Mouse (Mus musculus): ENCODE measurements around the gene Plxdc1. TPM values are rescaled to one million over a fixed set of nuclear protein-coding genes. Genes with fewer than 3 reads are reported as not detected.

Plxdc1 gene
- polyA plus RNA-seq, 2 experiments: 0.20 to 0.38 TPM

GRCm38 (mm10) chr11:98024516-98024915 is 38.3 kb upstream of the Plxdc1 start:
- H3K4me2 ChIP-seq (ENCODE audit: low read depth): no peak overlapping the region
- TF ChIP-seq CTCF (IDR thresholded peaks at IDR 0.05; ENCODE audit: low read depth) (no peak), EP300 (IDR thresholded peaks at IDR 0.05; ENCODE audit: low read depth) (no peak)
- ATAC-seq (ENCODE audit: insufficient read depth): no peak
- peaks cover 6% of the 10 kb centered on the region; the same call in 1 of the 2 replicates for H3K27me3 ChIP-seq (ENCODE audit: control insufficient read depth, insufficient read depth, low read length)
- 74% methylated on average over 3 of the region's 3 CpGs for WGBS (ENCODE audit: insufficient replicate concordance)
- H3K4me1 ChIP-seq (replicated peaks; ENCODE audit: control insufficient read depth in 2 of 2, insufficient read depth in 2 of 2, low read length in 1 of 2): peaks cover 6 to 9% of the 10 kb centered on the region in 2 experiments
- no peak overlapping the region for H3K9ac ChIP-seq (replicated peaks)
- no peak overlapping the region for H3K4me3 ChIP-seq (ENCODE audit: insufficient read depth in 1 of 2, low read depth in 2 of 2, low read length in 2 of 2)
- H3K36me3 ChIP-seq (replicated peaks; ENCODE audit: control insufficient read depth, insufficient read depth, low read depth): peaks cover 16% of the 10 kb centered on the region
- no peak for DNase-seq (ENCODE audit: low read depth in 3 of 3, low spot score in 3 of 3)
- H3K9me3 ChIP-seq (ENCODE audit: control insufficient read depth, low read length): no peaks in the 10 kb centered on the region
- no peak overlapping the region for H3K27ac ChIP-seq

- ATAC-seq (ENCODE audit: insufficient read depth): no peak
- H3K27ac ChIP-seq: no peak within 1 kb of the TSS
- peak within 1 kb of the TSS; percentile 51 to 56 for H3K4me3 ChIP-seq (ENCODE audit: insufficient read depth in 1 of 2, low read depth in 2 of 2, low read length in 2 of 2)
- peaks cover 6 to 9% of the 10 kb centered on the region in 2 experiments for H3K4me1 ChIP-seq (replicated peaks; ENCODE audit: control insufficient read depth in 2 of 2, insufficient read depth in 2 of 2, low read length in 1 of 2)
- no peak for TF ChIP-seq CTCF (IDR thresholded peaks at IDR 0.05; ENCODE audit: low read depth)
- TF ChIP-seq EP300 (IDR thresholded peaks at IDR 0.05; ENCODE audit: low read depth): no peak
- H3K9me3 ChIP-seq (ENCODE audit: control insufficient read depth, low read length): no peaks in the 10 kb centered on the region
- DNase-seq (ENCODE audit: low read depth in 3 of 3, low spot score in 3 of 3): no peak
- H3K4me2 ChIP-seq (ENCODE audit: low read depth): peak within 1 kb of the TSS; percentile 83
- WGBS (ENCODE audit: insufficient replicate concordance): 2% methylated on average over 52 of the region's 52 CpGs
- peak within 1 kb of the TSS; percentile 27 for H3K9ac ChIP-seq (replicated peaks)
- H3K36me3 ChIP-seq (replicated peaks; ENCODE audit: control insufficient read depth, insufficient read depth, low read depth): no peaks in the 10 kb centered on the region
- H3K27me3 ChIP-seq (ENCODE audit: control insufficient read depth, insufficient read depth, low read length): peaks cover 6% of the 10 kb centered on the region; the same call in 1 of the 2 replicates
Measured at GRCm38 (mm10) chr11:98022555-98023371, 36.5 kb upstream of the Plxdc1 start, which contains the start of gene Cacnb1. Cacnb1 (minus strand) TSS chr11:98023034.

- H3K36me3 ChIP-seq (replicated peaks; ENCODE audit: control insufficient read depth, insufficient read depth, low read depth): no peaks in the 10 kb centered on the region
- ATAC-seq (ENCODE audit: insufficient read depth) (no peak), DNase-seq (ENCODE audit: low read depth in 3 of 3, low spot score in 3 of 3) (no peak)
- H3K4me1 ChIP-seq (replicated peaks; ENCODE audit: control insufficient read depth in 2 of 2, insufficient read depth in 2 of 2, low read length in 1 of 2): peaks cover 6 to 9% of the 10 kb centered on the region in 2 experiments
- TF ChIP-seq CTCF (IDR thresholded peaks at IDR 0.05; ENCODE audit: low read depth) (no peak), EP300 (IDR thresholded peaks at IDR 0.05; ENCODE audit: low read depth) (no peak)
- no peaks in the 10 kb centered on the region for H3K9me3 ChIP-seq (ENCODE audit: control insufficient read depth, low read length)
- H3K27me3 ChIP-seq (ENCODE audit: control insufficient read depth, insufficient read depth, low read length): peaks cover 6% of the 10 kb centered on the region; the same call in 1 of the 2 replicates
- H3K27ac ChIP-seq: no peak overlapping the region
- WGBS (ENCODE audit: insufficient replicate concordance): 1% methylated on average over 23 of the region's 23 CpGs
- peak overlapping the region; percentile 83 for H3K4me2 ChIP-seq (ENCODE audit: low read depth)
- H3K9ac ChIP-seq (replicated peaks): peak overlapping the region; percentile 27
- H3K4me3 ChIP-seq (ENCODE audit: insufficient read depth in 1 of 2, low read depth in 2 of 2, low read length in 2 of 2): peak overlapping the region; percentile 23 to 56
Measured at GRCm38 (mm10) chr11:98022253-98022554, 36.0 kb upstream of the Plxdc1 start.

GRCm38 (mm10) chr11:98021565-98022252 is 35.5 kb upstream of the Plxdc1 start:
- H3K9ac ChIP-seq (replicated peaks): peak overlapping the region; percentile 27
- TF ChIP-seq CTCF (IDR thresholded peaks at IDR 0.05; ENCODE audit: low read depth) (no peak), EP300 (IDR thresholded peaks at IDR 0.05; ENCODE audit: low read depth) (no peak)
- no peak for ATAC-seq (ENCODE audit: insufficient read depth)
- H3K4me2 ChIP-seq (ENCODE audit: low read depth): peak overlapping the region; percentile 83
- no peak for DNase-seq (ENCODE audit: low read depth in 3 of 3, low spot score in 3 of 3)
- no peaks in the 10 kb centered on the region for H3K9me3 ChIP-seq (ENCODE audit: control insufficient read depth, low read length)
- peak overlapping the region; percentile 23 to 56 for H3K4me3 ChIP-seq (ENCODE audit: insufficient read depth in 1 of 2, low read depth in 2 of 2, low read length in 2 of 2)
- H3K4me1 ChIP-seq (replicated peaks; ENCODE audit: control insufficient read depth in 2 of 2, insufficient read depth in 2 of 2, low read length in 1 of 2): peaks cover 6 to 9% of the 10 kb centered on the region in 2 experiments
- H3K27me3 ChIP-seq (ENCODE audit: control insufficient read depth, insufficient read depth, low read length): peaks cover 6% of the 10 kb centered on the region; the same call in 1 of the 2 replicates
- H3K27ac ChIP-seq: no peak overlapping the region
- no peaks in the 10 kb centered on the region for H3K36me3 ChIP-seq (replicated peaks; ENCODE audit: control insufficient read depth, insufficient read depth, low read depth)
- 10% methylated on average over 34 of the region's 34 CpGs for WGBS (ENCODE audit: insufficient replicate concordance)

GRCm38 (mm10) chr11:98021118-98021517 is 34.9 kb upstream of the Plxdc1 start:
- TF ChIP-seq CTCF (IDR thresholded peaks at IDR 0.05; ENCODE audit: low read depth) (no peak), EP300 (IDR thresholded peaks at IDR 0.05; ENCODE audit: low read depth) (no peak)
- no peak overlapping the region for H3K4me3 ChIP-seq (ENCODE audit: insufficient read depth in 1 of 2, low read depth in 2 of 2, low read length in 2 of 2)
- 23% methylated on average over 2 of the region's 2 CpGs for WGBS (ENCODE audit: insufficient replicate concordance)
- no peak overlapping the region for H3K4me2 ChIP-seq (ENCODE audit: low read depth)
- peaks cover 6 to 8% of the 10 kb centered on the region in 2 experiments for H3K4me1 ChIP-seq (replicated peaks; ENCODE audit: control insufficient read depth in 2 of 2, insufficient read depth in 2 of 2, low read length in 1 of 2)
- DNase-seq (ENCODE audit: low read depth in 3 of 3, low spot score in 3 of 3): no peak
- H3K27me3 ChIP-seq (ENCODE audit: control insufficient read depth, insufficient read depth, low read length): peaks cover 6% of the 10 kb centered on the region; the same call in 1 of the 2 replicates
- H3K36me3 ChIP-seq (replicated peaks; ENCODE audit: control insufficient read depth, insufficient read depth, low read depth): no peaks in the 10 kb centered on the region
- H3K27ac ChIP-seq: no peak overlapping the region
- no peak for ATAC-seq (ENCODE audit: insufficient read depth)
- H3K9ac ChIP-seq (replicated peaks): no peak overlapping the region
- no peaks in the 10 kb centered on the region for H3K9me3 ChIP-seq (ENCODE audit: control insufficient read depth, low read length)

Data from liver, embryonic 14.5 days (tissue).